Mouse (Mus musculus) layer of hippocampus, adult 9-10 months (tissue): ENCODE measurements at regions not wholly inside any gene's neighbourhood (a gene's known extent, or its start where the extent isn't known, plus 50 kb on each side); places are given as distances from the start of the nearest gene placed in this dataset.

Experiments
- DNase-seq: peaks from one replicate; pipeline ENCODE4 v3.0.0; 2022; ENCODE audit warnings: low spot score

- no peak for DNase-seq
Observed at GRCm38 (mm10) chr11:12757677-12758076, 292.9 kb upstream of the Cobl start.

- DNase-seq = no peak
Observed at GRCm38 (mm10) chr11:12750016-12750415, 285.3 kb upstream of the Cobl start.

GRCm38 (mm10) chr11:12749245-12749644 is 284.5 kb upstream of the Cobl start:
- no peak for DNase-seq

GRCm38 (mm10) chr11:12742159-12742523 is 277.4 kb upstream of the Cobl start:
- DNase-seq = peak; percentile 61

- DNase-seq = peak; percentile 48
Observed at GRCm38 (mm10) chr11:12741418-12742158, 276.8 kb upstream of the Cobl start.

GRCm38 (mm10) chr11:12734274-12734673 is 269.5 kb upstream of the Cobl start:
- DNase-seq = no peak

GRCm38 (mm10) chr11:12727293-12727692 is 262.5 kb upstream of the Cobl start:
- DNase-seq = no peak

- DNase-seq = no peak
Observed at GRCm38 (mm10) chr11:12726492-12726891, 261.7 kb upstream of the Cobl start.

GRCm38 (mm10) chr11:12722320-12722719 is 257.6 kb upstream of the Cobl start:
- DNase-seq = no peak

GRCm38 (mm10) chr11:12720169-12720568 is 255.4 kb upstream of the Cobl start:
- no peak for DNase-seq

- DNase-seq = no peak
Observed at GRCm38 (mm10) chr11:12696321-12696720, 231.6 kb upstream of the Cobl start.

GRCm38 (mm10) chr11:12692836-12693235 is 228.1 kb upstream of the Cobl start:
- no peak for DNase-seq

- DNase-seq = no peak
Observed at GRCm38 (mm10) chr11:12686717-12687116, 222.0 kb upstream of the Cobl start.

GRCm38 (mm10) chr11:12661824-12662443 is 197.2 kb upstream of the Cobl start:
- no peak for DNase-seq

- DNase-seq = no peak
Observed at GRCm38 (mm10) chr11:12658847-12659246, 194.1 kb upstream of the Cobl start.

GRCm38 (mm10) chr11:12656450-12656849 is 191.7 kb upstream of the Cobl start:
- no peak for DNase-seq
